Mouse (Mus musculus): ENCODE results near the gene Arl1.
"Not testable (repeated sequence)": the region's sequence is repeated elsewhere in the genome, so short reads cannot be mapped to it uniquely, and the experiment has no call there.

Gene Arl1

DNA sequence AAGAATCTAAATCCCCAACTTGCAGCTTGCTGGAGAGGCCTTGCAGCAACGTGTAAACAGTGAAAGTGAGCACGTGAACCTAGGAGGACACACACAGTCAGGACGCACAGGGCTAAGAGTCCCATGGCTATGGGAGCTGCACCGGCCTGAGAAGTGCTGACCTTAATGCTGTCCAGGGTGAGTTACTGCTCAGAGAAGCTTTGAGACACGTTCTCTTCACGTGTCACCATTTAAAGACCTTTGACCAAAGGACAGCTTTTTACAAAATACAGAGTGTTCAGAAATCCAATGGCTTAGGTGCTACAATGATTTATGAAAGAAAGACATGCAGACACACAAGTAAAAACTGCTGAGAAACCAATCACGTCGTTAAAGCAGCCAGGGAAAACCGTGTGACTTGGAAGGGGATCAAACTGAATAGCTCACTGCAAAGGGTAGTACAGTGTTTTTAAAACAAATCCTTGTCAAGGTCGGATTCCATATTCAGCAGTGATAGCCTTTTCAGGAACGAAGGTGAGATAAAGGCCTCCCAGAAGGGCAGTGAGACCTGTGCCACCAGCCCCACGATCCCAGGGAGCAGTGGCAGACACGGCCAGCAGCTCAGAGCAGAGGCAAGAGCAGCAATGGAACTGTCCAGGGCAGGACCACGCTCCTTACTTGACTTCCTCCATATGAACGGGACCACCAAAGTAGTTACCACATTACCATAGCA is 34.9 kb downstream of the Arl1 start:
- no peak for DNase-seq (ENCODE audit: low read depth)

- no peak for DNase-seq (ENCODE audit: low read depth)
Measured at GRCm38 (mm10) chr10:88768961-88769360, 38.3 kb downstream of the Arl1 start.

DNA sequence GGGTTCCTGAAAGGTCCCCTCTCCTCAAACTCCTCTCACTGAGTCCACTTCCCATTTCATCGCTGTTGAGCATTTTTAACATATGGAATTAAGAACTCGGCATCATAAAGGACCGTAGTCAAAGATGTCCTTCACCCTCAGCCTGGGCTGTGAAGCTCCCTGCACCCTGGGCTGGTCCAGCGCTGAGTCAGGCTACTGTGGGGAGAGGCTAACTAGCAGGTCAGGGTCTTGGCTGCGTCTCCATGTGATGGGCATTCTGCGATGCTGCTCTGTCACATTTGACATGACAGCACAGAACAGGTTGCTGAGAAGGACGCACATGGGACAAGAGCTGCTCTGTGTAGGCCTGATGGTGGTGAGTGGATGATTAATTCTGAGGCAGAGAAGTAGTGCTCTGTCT is 39.0 kb downstream of the Arl1 start:
- DNase-seq (ENCODE audit: low read depth), result no peak

DNA sequence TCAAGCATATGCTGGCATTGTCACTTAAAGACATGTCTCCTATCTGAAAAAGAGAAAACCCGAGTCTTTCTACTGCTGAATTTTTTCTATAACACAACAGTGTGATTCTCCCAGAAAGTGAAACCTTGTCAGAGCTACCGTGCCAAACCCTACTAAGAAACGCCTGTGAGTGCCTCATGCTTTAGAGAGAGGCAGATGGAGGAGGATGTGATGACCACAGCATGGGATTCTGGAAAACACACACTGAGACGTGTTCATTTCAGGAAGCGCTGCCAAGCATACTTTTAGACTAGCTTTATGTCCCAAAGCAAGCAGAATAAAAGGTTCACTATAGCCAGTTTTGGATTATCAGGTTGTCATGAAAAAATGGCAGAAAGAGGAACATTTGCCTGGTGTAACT is 42.3 kb downstream of the Arl1 start:
- DNase-seq (ENCODE audit: low read depth), result not testable (repeated sequence)

DNA sequence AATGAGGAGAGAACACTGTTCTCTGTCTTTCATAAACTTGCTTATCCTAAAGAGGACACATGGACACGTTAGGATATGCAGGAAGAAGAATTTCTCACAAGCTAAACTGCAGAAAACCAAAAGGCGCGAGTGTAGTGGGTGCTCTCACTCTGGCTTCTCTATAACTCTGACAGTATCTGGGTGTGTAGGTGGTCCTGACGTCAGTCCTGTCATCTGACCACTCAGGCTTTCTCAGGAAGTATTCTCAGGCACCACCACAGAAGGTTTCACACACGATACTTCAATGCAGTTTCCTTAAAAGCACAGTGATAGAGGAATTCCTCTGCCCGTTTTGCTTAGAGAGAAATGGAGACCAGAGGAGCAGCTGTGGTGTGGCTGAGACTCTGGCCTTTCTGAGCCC is 45.5 kb downstream of the Arl1 start:
- DNase-seq (ENCODE audit: low read depth), result no peak

- no peak for DNase-seq (ENCODE audit: low read depth)
Measured at GRCm38 (mm10) chr10:88780716-88781115, 50.1 kb downstream of the Arl1 start.

GRCm38 (mm10) chr10:88783135-88783534 is 52.5 kb downstream of the Arl1 start:
- DNase-seq (ENCODE audit: low read depth), result not testable (repeated sequence)

- no peak for DNase-seq (ENCODE audit: low read depth)
Measured at GRCm38 (mm10) chr10:88783941-88784340, 53.3 kb downstream of the Arl1 start.

DNA sequence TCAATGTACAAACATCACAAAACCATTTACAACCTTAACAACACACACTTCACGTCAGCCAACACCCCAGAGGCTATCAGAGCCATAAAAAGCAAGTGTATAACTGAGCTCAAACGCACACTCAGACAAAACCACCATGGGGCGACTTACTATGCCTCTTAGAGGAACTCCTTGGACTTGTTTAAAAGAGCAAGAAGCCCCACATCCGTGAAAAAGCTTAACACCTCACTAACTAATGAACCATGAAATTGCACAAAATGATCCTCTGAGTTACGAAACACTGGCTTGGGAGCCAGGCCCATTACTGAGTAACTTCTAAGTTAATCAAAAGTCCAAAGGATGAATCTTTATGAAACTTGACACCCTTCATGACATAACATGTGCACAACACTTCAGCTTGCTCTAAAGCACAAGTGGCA is 53.9 kb downstream of the Arl1 start:
- no peak for DNase-seq (ENCODE audit: low read depth)

DNA sequence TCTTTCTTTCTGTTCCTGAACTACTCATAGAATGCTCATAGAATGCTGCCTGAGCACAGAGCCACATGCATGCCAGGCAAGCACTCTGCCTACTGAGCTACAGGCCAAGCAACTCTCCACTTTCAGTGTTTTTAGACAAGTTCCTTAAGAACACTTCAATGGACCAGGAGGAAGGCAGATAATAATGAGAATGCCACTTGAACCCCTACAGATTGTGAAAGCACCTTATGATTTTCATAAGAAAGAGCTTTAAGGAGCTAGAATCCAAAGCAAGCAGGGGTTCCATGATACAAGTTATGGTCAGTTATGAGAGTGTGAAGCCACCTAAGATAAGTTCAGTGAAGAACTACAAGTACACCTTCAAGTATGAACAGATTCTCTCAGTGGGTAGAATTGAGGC is 63.0 kb downstream of the Arl1 start:
- no peak for DNase-seq (ENCODE audit: low read depth)
